Mouse (Mus musculus): ENCODE data around the gene Gpr88.

The Gpr88 gene

DNA sequence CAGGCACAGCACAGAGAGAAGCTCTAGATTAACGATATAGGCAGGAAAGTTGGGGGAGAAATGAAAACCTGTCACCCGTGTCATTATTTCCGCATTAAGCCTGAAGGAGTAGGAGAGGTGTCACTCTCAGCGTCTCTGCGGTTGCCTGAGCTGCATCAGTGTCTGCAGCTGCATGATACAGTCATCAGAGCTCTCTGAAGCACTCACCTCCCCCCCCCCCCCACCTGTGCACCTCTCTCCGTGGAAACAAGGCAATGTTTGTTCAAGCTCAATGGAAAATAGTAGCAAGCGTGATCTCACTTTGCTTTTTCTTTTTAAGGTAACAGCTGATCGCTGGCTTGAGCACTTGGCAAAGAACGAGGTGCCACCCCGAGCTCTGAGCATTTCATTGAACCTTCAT is 53.2 kb downstream of the Gpr88 start:
- peak; percentile 73 for DNase-seq (ENCODE audit: low read depth, low spot score)
